Mouse (Mus musculus) forebrain, embryonic 14.5 days (tissue): ENCODE data around the gene Fcer2a. TPM values are rescaled to one million over a fixed set of nuclear protein-coding genes. Genes with fewer than 3 reads are reported as not detected.

Source experiments
- ATAC-seq: fragments of 200-750 bp; cut with Nextera tagmentation; 2 replicates; pipeline ENCODE4 v1.8.0; 2017; ENCODE audit warnings: mild to moderate bottlenecking, moderate library complexity
- DNase-seq: peaks from one replicate; pipeline ENCODE4 v3.0.0-alpha.2; 2015; ENCODE audit warnings: low spot score
- H3K27ac ChIP-seq: fragments of 300-500 bp; sonication (generic); 2 replicates; pipeline ENCODE4 v1.5.1; 2014; ENCODE audit warnings: low read depth, mild to moderate bottlenecking, control low read depth, low read length, moderate library complexity
- H3K27me3 ChIP-seq: fragments of 300-500 bp; sonication (generic); replicated peaks from 2 replicates; pipeline ENCODE4 v1.6.1; 2014; ENCODE audit warnings: low read length, control low read depth, mixed read lengths; ENCODE audit not compliant: control insufficient read depth, insufficient read depth
- H3K36me3 ChIP-seq: fragments of 300-500 bp; sonication (generic); 2 replicates; pipeline ENCODE4 v1.6.1; 2014; ENCODE audit warnings: low read length, control low read depth; ENCODE audit not compliant: control insufficient read depth, insufficient read depth
- H3K4me1 ChIP-seq: fragments of 300-500 bp; sonication (generic); 2 replicates; pipeline ENCODE4 v1.6.1; 2014; ENCODE audit warnings: antibody characterized with exemption, low read length, control low read depth; ENCODE audit not compliant: control insufficient read depth, insufficient read depth
- H3K4me2 ChIP-seq: fragments of 300-500 bp; sonication (generic); 2 replicates; pipeline ENCODE4 v1.6.1; 2014; ENCODE audit warnings: mild to moderate bottlenecking, control low read depth, low read length
- H3K4me3 ChIP-seq: fragments of 300-500 bp; sonication (generic); 2 replicates; pipeline ENCODE4 v1.5.1; 2014; ENCODE audit warnings: low read depth, low read length, control low read depth
- H3K9ac ChIP-seq: fragments of 300-500 bp; sonication (generic); 2 replicates; pipeline ENCODE4 v1.6.1; 2014; ENCODE audit warnings: mild to moderate bottlenecking, low read length, control low read depth, moderate library complexity
- H3K9me3 ChIP-seq: fragments of 300-500 bp; sonication (generic); replicated peaks from 2 replicates; pipeline ENCODE4 v1.6.1; 2016; ENCODE audit warnings: low read length, control low read depth, mixed read lengths; ENCODE audit not compliant: control insufficient read depth
- WGBS: fragments of 180-500 bp; shearing (Covaris S2); extraction: QIAGEN DNeasy Blood & Tissue Kit; methylation state at CpG from one replicate; pipeline ENCODE4 v1.1.7; 2014; 5-methylcytosine and 5-hydroxymethylcytosine counted together
- polyA plus RNA-seq: library from polyadenylated mRNA; unstranded; fragments of >200 nt; fragmentation: Nextera tagmentation; extraction: Ambion mirVana; gene quantifications from 2 replicates; pipeline ENCODE4 v1.2.1, GENCODE M21; 2014

Gene Fcer2a
- polyA plus RNA-seq, result 0.08 and 0.15 TPM in 2 replicates

DNA sequence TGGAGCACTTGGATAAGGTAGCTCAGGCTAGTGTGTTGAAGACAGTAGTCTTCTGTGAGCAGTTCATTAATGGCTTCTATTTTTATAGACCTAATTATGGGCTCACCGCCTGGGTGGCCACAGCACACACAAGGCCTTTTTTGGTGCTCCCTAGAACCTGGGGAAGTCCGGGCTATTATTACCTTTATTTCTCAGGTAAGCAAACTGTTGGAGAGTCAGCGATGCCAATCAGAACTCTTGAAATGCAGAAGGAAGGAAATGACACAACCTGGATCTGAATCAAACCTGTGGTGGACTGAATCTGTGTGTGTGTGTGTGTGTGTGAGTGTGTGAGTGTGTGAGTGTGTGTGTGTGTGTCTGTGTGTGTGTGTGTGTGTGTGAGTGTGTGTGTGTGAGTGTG is at the start of gene Fcer2a:
TSS of gene Fcer2a (minus strand) at position 55 of the 400 bp plus-strand sequence.
- no peaks in the 10 kb centered on the region for H3K27me3 ChIP-seq
- ATAC-seq, result no peak
- H3K9ac ChIP-seq, result no peak within 1 kb of the TSS
- no peaks in the 10 kb centered on the region for H3K4me1 ChIP-seq
- no peaks in the 10 kb centered on the region for H3K9me3 ChIP-seq
- H3K4me3 ChIP-seq, result no peak within 1 kb of the TSS
- no peaks in the 10 kb centered on the region for H3K36me3 ChIP-seq
- H3K4me2 ChIP-seq, result no peak within 1 kb of the TSS
- DNase-seq, result no peak
- no peak within 1 kb of the TSS for H3K27ac ChIP-seq
- whole genome bisulfite sequencing, result 86% methylated on average over 3 of the region's 3 CpGs

DNA sequence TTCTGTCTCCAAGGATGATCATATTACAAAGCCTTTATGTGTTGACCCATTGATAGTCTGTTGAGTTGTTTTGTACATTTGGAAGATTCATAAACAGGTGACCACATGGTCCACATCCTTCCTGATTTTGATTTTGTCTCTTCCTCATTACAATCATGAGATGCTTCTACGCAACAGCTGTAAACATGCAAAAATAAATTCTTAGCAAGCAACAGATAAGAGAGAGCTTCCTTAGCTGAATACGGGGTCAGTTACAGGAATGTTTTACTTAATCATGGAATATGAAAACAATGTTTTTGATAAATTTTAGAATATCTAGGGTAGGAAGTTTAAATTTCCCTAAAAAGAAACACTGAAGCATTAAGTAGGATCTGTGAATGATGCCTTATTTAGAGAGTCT is 43.0 kb upstream of the Fcer2a start:
- DNase-seq, result no peak

DNA sequence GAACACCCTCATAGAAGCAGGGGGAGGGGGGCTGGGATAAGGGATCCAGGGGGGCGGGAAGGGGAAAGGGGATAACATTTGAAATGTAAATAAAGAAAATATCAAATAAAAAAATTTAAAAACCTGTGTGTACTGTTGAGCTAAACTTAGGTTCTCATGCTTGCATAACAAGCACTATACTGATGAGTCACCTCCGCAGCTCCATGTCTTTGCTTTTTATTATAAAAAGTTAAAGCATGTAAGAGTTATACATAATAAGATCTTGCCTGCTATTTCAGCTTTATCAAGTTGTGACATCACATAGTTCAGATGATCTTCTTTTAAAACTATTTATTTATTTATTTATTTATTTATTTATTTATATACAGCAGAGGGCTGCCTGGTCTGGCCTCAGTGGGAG is 41.6 kb upstream of the Fcer2a start:
- Histone ChIP-seq H3K9ac (no peak overlapping the region), H3K4me2 (no peak overlapping the region), H3K9me3 (no peaks in the 10 kb centered on the region), H3K4me3 (no peak overlapping the region), H3K36me3 (no peaks in the 10 kb centered on the region), H3K4me1 (no peaks in the 10 kb centered on the region), H3K27ac (no peak overlapping the region), H3K27me3 (no peaks in the 10 kb centered on the region)
- ATAC-seq (no peak), DNase-seq (no peak)
- WGBS, result 97% methylated on average over 2 of the region's 2 CpGs

More for the DNA sequence above, 43.0 kb upstream of the Fcer2a start:
- H3K4me3 ChIP-seq, result no peak overlapping the region
- no peaks in the 10 kb centered on the region for H3K27me3 ChIP-seq
- no peaks in the 10 kb centered on the region for H3K36me3 ChIP-seq
- ATAC-seq, result no peak
- H3K27ac ChIP-seq, result no peak overlapping the region
- WGBS, result 87% methylated on average over 2 of the region's 2 CpGs
- H3K4me1 ChIP-seq, result no peaks in the 10 kb centered on the region
- H3K9me3 ChIP-seq, result no peaks in the 10 kb centered on the region
- H3K4me2 ChIP-seq, result no peak overlapping the region
- no peak overlapping the region for H3K9ac ChIP-seq

DNA sequence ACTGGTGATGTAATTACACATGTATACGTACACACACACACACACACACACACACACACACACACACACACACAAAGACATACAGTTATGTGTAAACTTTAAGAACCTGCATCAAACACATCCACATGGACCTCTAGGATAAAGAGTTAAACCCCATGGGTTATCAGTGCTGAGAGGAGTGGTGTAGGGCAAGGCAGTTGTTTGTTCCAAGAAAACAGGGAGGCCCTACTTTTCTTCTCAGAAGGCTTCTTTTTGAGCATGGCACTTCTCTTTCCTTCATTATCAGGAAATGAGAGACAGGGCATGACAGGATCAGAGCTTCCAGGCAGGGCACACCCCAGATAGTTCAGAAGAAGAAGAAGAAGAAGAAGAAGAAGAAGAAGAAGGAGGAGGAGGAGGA is 40.1 kb upstream of the Fcer2a start:
- no peaks in the 10 kb centered on the region for H3K9me3 ChIP-seq
- H3K27ac ChIP-seq, result no peak overlapping the region
- DNase-seq, result no peak
- no peak overlapping the region for H3K4me3 ChIP-seq
- no peak for ATAC-seq
- H3K9ac ChIP-seq, result no peak overlapping the region
- H3K27me3 ChIP-seq, result no peaks in the 10 kb centered on the region
- no peaks in the 10 kb centered on the region for H3K4me1 ChIP-seq
- H3K4me2 ChIP-seq, result no peak overlapping the region
- 50% methylated on average over 1 of the region's 1 CpGs for WGBS
- no peaks in the 10 kb centered on the region for H3K36me3 ChIP-seq

DNA sequence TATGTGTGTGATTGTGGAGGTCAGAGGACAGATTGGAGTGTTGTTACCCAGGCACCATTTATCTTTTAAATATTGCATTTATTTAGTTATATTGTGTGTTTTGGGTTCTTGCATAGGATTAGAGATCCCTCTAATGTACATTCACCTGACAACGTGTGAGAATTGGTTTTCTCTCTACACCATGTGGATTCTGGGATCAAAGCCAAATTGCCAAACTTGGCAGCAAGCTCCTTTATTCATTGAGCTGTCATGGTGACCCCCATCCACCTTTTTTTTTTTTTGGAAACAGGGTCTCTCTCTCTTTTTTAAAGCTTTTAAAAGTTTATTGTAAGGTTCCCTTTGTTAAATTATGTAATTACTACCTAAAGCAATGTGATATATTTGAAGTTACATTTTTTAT is 27.1 kb upstream of the Fcer2a start:
- no peak overlapping the region for H3K9ac ChIP-seq

DNA sequence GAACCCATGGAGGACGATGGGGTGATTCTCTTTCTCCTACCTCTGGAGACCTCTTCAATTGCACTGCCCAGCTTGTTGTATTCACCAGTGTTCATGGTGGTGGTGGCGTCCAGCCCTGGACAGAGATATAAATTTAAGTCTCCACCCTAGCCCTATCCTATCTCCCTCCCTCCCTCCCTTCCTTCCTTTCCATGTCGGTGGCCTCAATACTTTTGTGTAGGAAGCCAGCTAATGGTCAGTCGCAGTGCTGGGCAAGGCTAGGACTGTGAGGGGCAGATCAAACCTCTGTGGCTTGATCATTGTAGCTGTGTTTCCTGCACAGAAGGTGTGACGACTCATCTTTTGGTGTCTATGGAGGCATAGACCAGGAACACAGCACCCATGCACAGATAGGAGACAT is 26.6 kb upstream of the Fcer2a start, which contains the start of gene Clec4g:
TSS of gene Clec4g (minus strand) at position 101 of the 400 bp plus-strand sequence.
- WGBS, result 77% methylated on average over 5 of the region's 5 CpGs
- Histone ChIP-seq H3K9ac (no peak within 1 kb of the TSS), H3K27ac (no peak within 1 kb of the TSS), H3K27me3 (no peaks in the 10 kb centered on the region), H3K4me1 (no peaks in the 10 kb centered on the region), H3K36me3 (no peaks in the 10 kb centered on the region), H3K4me2 (no peak within 1 kb of the TSS), H3K9me3 (no peaks in the 10 kb centered on the region), H3K4me3 (no peak within 1 kb of the TSS)
- no peak for DNase-seq
- ATAC-seq, result no peak

More for the DNA sequence above, 27.1 kb upstream of the Fcer2a start:
- Histone ChIP-seq H3K36me3 (no peaks in the 10 kb centered on the region), H3K4me3 (no peak overlapping the region), H3K27ac (no peak overlapping the region), H3K9me3 (no peaks in the 10 kb centered on the region), H3K27me3 (no peaks in the 10 kb centered on the region), H3K4me1 (no peaks in the 10 kb centered on the region), H3K4me2 (no peak overlapping the region)
- 21% methylated on average over 1 of the region's 1 CpGs for WGBS
- DNase-seq, result peak; percentile 58
- ATAC-seq, result no peak

DNA sequence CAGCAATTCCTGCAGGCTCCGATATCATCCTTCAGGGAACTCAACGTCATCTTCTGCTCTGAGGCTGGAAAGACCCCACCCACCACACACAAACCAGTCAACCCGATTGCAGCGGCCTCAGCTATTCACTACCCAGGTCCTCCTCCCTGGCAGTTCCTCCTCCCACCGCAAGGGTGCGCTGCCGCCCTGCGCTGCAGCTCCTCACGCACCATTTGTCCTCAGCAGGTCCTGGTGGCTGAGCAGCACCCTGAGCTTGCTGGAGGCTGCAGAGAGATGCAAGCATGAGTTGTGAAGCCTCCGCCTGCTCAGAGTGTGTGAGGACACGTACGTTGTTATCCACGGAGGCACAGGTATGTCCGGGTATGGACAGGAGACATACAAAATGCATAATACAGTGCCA is 24.6 kb upstream of the Fcer2a start:
- WGBS, result 22% methylated on average over 14 of the region's 14 CpGs
- no peaks in the 10 kb centered on the region for H3K27me3 ChIP-seq
- peak; percentile 50 for DNase-seq
- H3K9me3 ChIP-seq, result no peaks in the 10 kb centered on the region
- H3K27ac ChIP-seq, result no peak overlapping the region
- no peaks in the 10 kb centered on the region for H3K36me3 ChIP-seq
- H3K9ac ChIP-seq, result no peak overlapping the region
- H3K4me2 ChIP-seq, result no peak overlapping the region
- H3K4me1 ChIP-seq, result no peaks in the 10 kb centered on the region
- no peak overlapping the region for H3K4me3 ChIP-seq
- peak; percentile 61; the same call in 1 of the 2 replicates for ATAC-seq

DNA sequence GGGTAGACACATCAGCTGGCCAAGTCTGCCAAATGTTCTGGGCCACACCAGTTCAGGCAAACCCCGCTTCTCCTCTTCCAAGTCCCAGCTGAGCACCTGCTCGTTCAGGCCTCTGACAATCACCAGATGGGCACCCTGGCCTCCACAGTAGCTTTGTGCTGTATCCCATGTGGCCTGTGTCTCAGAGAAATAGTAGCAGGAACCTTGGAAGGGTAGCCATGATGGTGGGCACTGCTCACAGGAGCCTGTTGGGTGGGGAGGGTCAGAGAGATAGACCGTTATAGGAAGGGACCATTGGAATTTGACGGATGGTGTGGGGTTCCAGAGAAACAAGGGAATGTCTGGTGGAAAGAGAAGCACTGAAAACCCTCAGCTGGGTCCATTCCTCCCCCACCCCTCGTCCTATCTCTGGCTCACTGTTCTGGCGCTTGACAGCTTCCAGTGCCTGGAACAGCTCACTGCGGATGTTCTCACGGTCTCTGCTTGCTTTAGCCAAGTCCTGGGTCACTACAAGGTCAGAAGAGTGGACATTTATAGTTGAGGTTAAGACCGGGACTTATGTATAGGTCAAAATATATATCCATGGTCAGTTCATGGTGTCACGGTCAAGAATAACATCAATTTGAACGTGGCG is 23.5 kb upstream of the Fcer2a start:
- no peak overlapping the region for H3K4me3 ChIP-seq
- no peaks in the 10 kb centered on the region for H3K36me3 ChIP-seq
- WGBS, result 88% methylated on average over 12 of the region's 12 CpGs
- H3K9me3 ChIP-seq, result no peaks in the 10 kb centered on the region
- no peaks in the 10 kb centered on the region for H3K27me3 ChIP-seq
- H3K4me2 ChIP-seq, result no peak overlapping the region
- DNase-seq, result no peak
- H3K9ac ChIP-seq, result no peak overlapping the region
- no peaks in the 10 kb centered on the region for H3K4me1 ChIP-seq
- H3K27ac ChIP-seq, result no peak overlapping the region
- ATAC-seq, result no peak

DNA sequence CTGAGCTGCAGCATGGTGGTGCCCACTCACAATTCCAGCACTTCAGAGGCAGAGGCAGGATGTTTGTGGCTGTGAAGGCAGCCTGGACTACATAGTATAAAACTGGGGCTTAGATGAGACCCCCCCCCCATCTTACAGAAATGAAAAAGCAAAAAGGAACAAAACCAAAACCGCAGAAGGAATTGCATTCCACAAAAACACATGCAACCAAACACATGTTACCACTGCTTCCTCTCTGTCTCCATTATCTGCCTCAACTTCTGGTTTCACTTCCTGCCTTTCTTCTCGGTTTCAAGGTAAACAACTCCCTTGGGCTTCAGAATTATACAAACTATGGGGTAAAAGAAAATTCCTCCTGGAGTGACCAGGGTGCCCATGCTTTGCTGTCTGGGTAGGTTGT is 17.7 kb upstream of the Fcer2a start:
- WGBS, result 71% methylated on average over 2 of the region's 2 CpGs
- ATAC-seq (no peak), DNase-seq (no peak)
- no peaks in the 10 kb centered on the region for H3K36me3 ChIP-seq
- no peaks in the 10 kb centered on the region for H3K27me3 ChIP-seq
- H3K9ac ChIP-seq, result no peak overlapping the region
- no peaks in the 10 kb centered on the region for H3K9me3 ChIP-seq
- no peak overlapping the region for H3K27ac ChIP-seq
- no peaks in the 10 kb centered on the region for H3K4me1 ChIP-seq
- no peak overlapping the region for H3K4me3 ChIP-seq
- H3K4me2 ChIP-seq, result no peak overlapping the region
